Mouse (Mus musculus) testis, adult 2 months (tissue): ENCODE measurements around the gene Olfr547. TPM values are rescaled to one million over a fixed set of nuclear protein-coding genes. Genes with fewer than 3 reads are reported as not detected.

Experiments
- H3K27ac ChIP-seq: fragments of 200-500 bp; 2 replicates; pipeline ENCODE4 v1.5.1; 2012; ENCODE audit warnings: low read depth, low read length; ENCODE audit not compliant: control insufficient read depth, insufficient read depth
- H3K27me3 ChIP-seq: fragments of 200-500 bp; 2 replicates; pipeline ENCODE4 v1.6.1; 2012; ENCODE audit warnings: mild to moderate bottlenecking, low read length, moderate library complexity; ENCODE audit not compliant: control insufficient read depth, insufficient read depth
- H3K36me3 ChIP-seq: fragments of 200-500 bp; 2 replicates; pipeline ENCODE4 v1.6.1; 2012; ENCODE audit warnings: mild to moderate bottlenecking, low read length; ENCODE audit not compliant: control insufficient read depth, insufficient read depth
- H3K4me1 ChIP-seq: fragments of 200-500 bp; 2 replicates; pipeline ENCODE4 v1.6.1; 2012; ENCODE audit warnings: low read length; ENCODE audit not compliant: control insufficient read depth, insufficient read depth
- H3K4me3 ChIP-seq: fragments of 200-500 bp; 2 replicates; pipeline ENCODE4 v1.5.1; 2012; ENCODE audit warnings: low read depth, mild to moderate bottlenecking, low read length, moderate library complexity, mixed read lengths; ENCODE audit not compliant: control insufficient read depth
- CTCF ChIP-seq: fragments of 200-500 bp; IDR thresholded peaks from 2 replicates; pipeline ENCODE4 v1.5.1; 2012; ENCODE audit warnings: low read depth, mild to moderate bottlenecking, inconsistent platforms, low read length, moderate library complexity; ENCODE audit not compliant: control insufficient read depth, insufficient read depth, insufficient replicate concordance
- POLR2A ChIP-seq: fragments of 200-500 bp; IDR thresholded peaks from 2 replicates; pipeline ENCODE4 v1.6.1; 2012; ENCODE audit warnings: low read depth, mild to moderate bottlenecking, inconsistent platforms, low read length, moderate library complexity; ENCODE audit not compliant: control insufficient read depth
- polyA plus RNA-seq: library from polyadenylated mRNA; depleted of rRNA; stranded (reverse); fragments of >200 nt; gene quantifications from 2 replicates; pipeline ENCODE4 v1.2.3, GENCODE M21; 2012; rRNA removed

Gene Olfr547
- polyA plus RNA-seq, 1 experiment, result not detected

GRCm38 (mm10) chr7:102566219-102566618 lies 31.7 kb downstream of the Olfr547 start:
- TF ChIP-seq CTCF, result no peak
- TF ChIP-seq POLR2A, result no peak
- H3K27ac ChIP-seq, result no peak overlapping the region

DNA sequence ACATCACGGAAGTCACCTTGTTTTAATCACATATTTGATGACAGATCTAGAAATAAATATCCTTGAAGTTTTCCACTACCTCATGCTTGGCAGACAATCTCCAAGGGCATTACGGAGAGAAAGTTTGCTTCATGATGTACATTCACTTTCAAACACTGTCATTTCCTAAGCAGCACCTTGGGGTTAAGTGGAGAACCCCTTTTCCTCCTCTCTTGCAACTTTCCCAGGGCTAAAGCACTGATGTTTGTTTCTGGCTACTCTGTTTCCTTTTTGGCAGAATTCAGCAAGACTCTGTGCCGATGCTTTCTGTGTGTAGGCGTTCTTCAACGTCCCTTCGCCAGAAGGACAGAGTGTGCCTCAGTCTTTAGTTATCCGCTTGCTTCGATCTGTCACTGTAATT lies 36.6 kb downstream of the Olfr547 start, which contains the start of gene Olfr550:
TSS of gene Olfr550 (plus strand) at position 301 of the 400 bp plus-strand sequence.
- H3K27me3 ChIP-seq, result no peaks in the 10 kb centered on the region
- H3K27ac ChIP-seq, result no peak within 1 kb of the TSS
- H3K36me3 ChIP-seq, result no peaks in the 10 kb centered on the region
- no peaks in the 10 kb centered on the region for H3K4me1 ChIP-seq
- TF ChIP-seq CTCF (no peak), POLR2A (no peak)
- H3K4me3 ChIP-seq, result no peak within 1 kb of the TSS

More at GRCm38 (mm10) chr7:102566219-102566618, 31.7 kb downstream of the Olfr547 start:
- no peaks in the 10 kb centered on the region for H3K36me3 ChIP-seq
- H3K4me3 ChIP-seq, result no peak overlapping the region
- no peaks in the 10 kb centered on the region for H3K4me1 ChIP-seq
- H3K27me3 ChIP-seq, result no peaks in the 10 kb centered on the region

- Histone ChIP-seq H3K27ac (no peak overlapping the region), H3K36me3 (no peaks in the 10 kb centered on the region), H3K4me3 (no peak overlapping the region), H3K27me3 (no peaks in the 10 kb centered on the region), H3K4me1 (no peaks in the 10 kb centered on the region)
- TF ChIP-seq CTCF (no peak), POLR2A (no peak)
These were observed 38.8 kb downstream of the Olfr547 start for GRCm38 (mm10) chr7:102573174-102573830.

- Histone ChIP-seq H3K4me1 (no peaks in the 10 kb centered on the region), H3K27me3 (no peaks in the 10 kb centered on the region), H3K36me3 (no peaks in the 10 kb centered on the region), H3K27ac (no peak overlapping the region), H3K4me3 (no peak overlapping the region)
- TF ChIP-seq POLR2A (no peak), CTCF (no peak)
These were observed 41.4 kb downstream of the Olfr547 start for GRCm38 (mm10) chr7:102575998-102576397.

Other genes with a start within 250 kb of the Olfr547 start
- gene Rrm1, start 93.1 kb upstream of the Olfr547 start, polyA plus RNA-seq, result 18.8 and 27.6 TPM in 2 replicates
- 0.12 TPM in 1 of 2 replicates, not detected in the other for gene Olfr543, start 53.1 kb upstream of the Olfr547 start, polyA plus RNA-seq
- not detected in 2 replicates for gene Olfr544, start 46.4 kb upstream of the Olfr547 start, polyA plus RNA-seq
- gene Olfr545, start 35.2 kb upstream of the Olfr547 start, polyA plus RNA-seq, result not detected in 2 replicates
- gene Olfr548-ps1, start 6.1 kb downstream of the Olfr547 start, polyA plus RNA-seq, result not detected in 2 replicates
- not detected in 2 replicates for gene Olfr549, start 15.1 kb downstream of the Olfr547 start, polyA plus RNA-seq
- 0.54 and 0.59 TPM in 2 replicates for gene Trim21, start 30.7 kb downstream of the Olfr547 start, polyA plus RNA-seq
- gene Olfr550, start 36.7 kb downstream of the Olfr547 start, polyA plus RNA-seq, result not detected in 2 replicates
- gene Olfr551, start 57.1 kb downstream of the Olfr547 start, polyA plus RNA-seq, result not detected in 2 replicates
- not detected in 2 replicates for gene Olfr552, start 63.0 kb downstream of the Olfr547 start, polyA plus RNA-seq
- not detected in 2 replicates for gene Olfr553, start 83.5 kb downstream of the Olfr547 start, polyA plus RNA-seq
- gene Olfr554, start 103.7 kb downstream of the Olfr547 start, polyA plus RNA-seq, result 0.14 and 0.26 TPM in 2 replicates
- not detected in 2 replicates for gene Olfr555, start 124.1 kb downstream of the Olfr547 start, polyA plus RNA-seq
- not detected in 2 replicates for gene Olfr556, start 130.2 kb downstream of the Olfr547 start, polyA plus RNA-seq
- 6.0 and 8.3 TPM in 2 replicates for gene Trim68, start 152.6 kb downstream of the Olfr547 start, polyA plus RNA-seq
- gene Olfr557, start 161.2 kb downstream of the Olfr547 start, polyA plus RNA-seq, result 0.10 TPM in 1 of 2 replicates, not detected in the other
- gene Olfr558, start 167.5 kb downstream of the Olfr547 start, polyA plus RNA-seq, result 0.19 and 0.25 TPM in 2 replicates
- gene Olfr33, start 184.3 kb downstream of the Olfr547 start, polyA plus RNA-seq, result 0.25 and 0.47 TPM in 2 replicates
- gene Olfr559, start 192.7 kb downstream of the Olfr547 start, polyA plus RNA-seq, result not detected in 2 replicates
- not detected in 2 replicates for gene Olfr560, start 224.6 kb downstream of the Olfr547 start, polyA plus RNA-seq
- 1.1 and 1.3 TPM in 2 replicates for gene Olfr78, start 224.7 kb downstream of the Olfr547 start, polyA plus RNA-seq
- gene Olfr561, start 236.5 kb downstream of the Olfr547 start, polyA plus RNA-seq, result not detected in 2 replicates